Comparison of ENCODE assay signal across 9 mouse cellular contexts in genomic region chr9:115215830-115216701, GRCm38 (mm10).
DNase-seq lines count a peak whose midpoint lies in the region; ATAC-seq lines count a peak whose summit lies in the region.
"Had no signal": no experiment of that assay in that cellular context is flagged by ENCODE, and none has a peak within 500 bp of the region (broad histone marks: within the 10 kb centered on the region; RNA-seq: fewer than 3 reads in every experiment).

No protein-coding gene starts in this region.

- WGBS in midbrain, embryonic 12.5 days = 29% methylated on average over 21 of the region's 21 CpGs
- WGBS in midbrain, embryonic 14.5 days = 30% methylated on average over 20 of the region's 21 CpGs
- WGBS in liver, embryonic 12.5 days (ENCODE audit: insufficient replicate concordance) = 37% methylated on average over 21 of the region's 21 CpGs

- H3K4me1 ChIP-seq in midbrain, embryonic 12.5 days = peaks cover 16% of the 10 kb centered on the region
- H3K4me1 ChIP-seq in midbrain, embryonic 14.5 days (ENCODE audit: control insufficient read depth, insufficient read depth, low read length) = peaks cover 4% of the 10 kb centered on the region; the same call in 1 of the 2 replicates
- peaks cover 42% of the 10 kb centered on the region for H3K4me1 ChIP-seq in liver, embryonic 12.5 days

- DNase-seq in midbrain, embryonic 14.5 days = no peak
- DNase-seq in forelimb bud, embryonic 11.5 days (ENCODE audit: low read depth, low spot score) = peak; percentile 36
- DNase-seq in retina, postnatal 7 days (ENCODE audit: low read depth, low spot score) = peak; percentile 23
- DNase-seq in urinary bladder, adult 2 months (ENCODE audit: low spot score) = no peak
- DNase-seq in adrenal gland, postnatal 4 days (ENCODE audit: low spot score in 2 of 2) = no peak
- no peak for DNase-seq in adrenal gland, adult 8-10 months

- no peaks in the 10 kb centered on the region for H3K27me3 ChIP-seq in midbrain, embryonic 12.5 days
- no peaks in the 10 kb centered on the region for H3K27me3 ChIP-seq in midbrain, embryonic 14.5 days (ENCODE audit: control insufficient read depth, insufficient read depth, low read length)
- no peaks in the 10 kb centered on the region for H3K27me3 ChIP-seq in liver, embryonic 12.5 days (replicated peaks)

- no peak overlapping the region for H3K27ac ChIP-seq in midbrain, embryonic 12.5 days (replicated peaks)
- no peak overlapping the region for H3K27ac ChIP-seq in midbrain, embryonic 14.5 days (replicated peaks; ENCODE audit: low read depth, low read length)
- H3K27ac ChIP-seq in liver, embryonic 12.5 days = no peak overlapping the region
- H3K27ac ChIP-seq: macrophage had no signal

- no peak overlapping the region for H3K9ac ChIP-seq in midbrain, embryonic 12.5 days (replicated peaks)
- no peak overlapping the region for H3K9ac ChIP-seq in midbrain, embryonic 14.5 days (replicated peaks; ENCODE audit: low read length)
- no peak overlapping the region for H3K9ac ChIP-seq in liver, embryonic 12.5 days

- no peaks in the 10 kb centered on the region for H3K36me3 ChIP-seq in midbrain, embryonic 12.5 days
- no peaks in the 10 kb centered on the region for H3K36me3 ChIP-seq in midbrain, embryonic 14.5 days (ENCODE audit: control insufficient read depth, insufficient read depth, low read length)
- H3K36me3 ChIP-seq in liver, embryonic 12.5 days = no peaks in the 10 kb centered on the region

- H3K4me2 ChIP-seq in midbrain, embryonic 12.5 days (replicated peaks) = 0 out of 2 replicates have a peak overlapping the region, but pooled peaks have one; percentile 5
- H3K4me2 ChIP-seq in midbrain, embryonic 14.5 days (ENCODE audit: low read length) = no peak overlapping the region
- H3K4me2 ChIP-seq in liver, embryonic 12.5 days = peak overlapping the region; percentile 47

- ATAC-seq in midbrain, embryonic 12.5 days (ENCODE audit: low FRiP score, low read depth) = peak; percentile 82
- ATAC-seq in midbrain, embryonic 14.5 days (ENCODE audit: low FRiP score, low TSS enrichment) = no peak
- ATAC-seq in liver, embryonic 12.5 days = peak; percentile 74

- 0 out of 2 replicates have a peak, but pooled peaks cover 4% of the 10 kb centered on the region for H3K9me3 ChIP-seq in midbrain, embryonic 12.5 days
- H3K9me3 ChIP-seq in midbrain, embryonic 14.5 days (ENCODE audit: control insufficient read depth, low read length) = no peaks in the 10 kb centered on the region
- H3K9me3 ChIP-seq in liver, embryonic 12.5 days (replicated peaks) = no peaks in the 10 kb centered on the region

- H3K4me3 ChIP-seq in midbrain, embryonic 12.5 days = no peak overlapping the region
- no peak overlapping the region for H3K4me3 ChIP-seq in midbrain, embryonic 14.5 days (replicated peaks; ENCODE audit: low read depth, low read length)
- no peak overlapping the region for H3K4me3 ChIP-seq in liver, embryonic 12.5 days

Comparison
In these comparisons a context has a peak if more than half of its experiments do, and no peak if none do; other contexts are left out.
1. DNase-seq: peak in forelimb bud, embryonic 11.5 days (single experiment) and retina, postnatal 7 days (single experiment); none in midbrain, embryonic 14.5 days (single experiment), urinary bladder, adult 2 months (single experiment), adrenal gland, postnatal 4 days (0 of 2) and adrenal gland, adult 8-10 months (single experiment).